Mouse (Mus musculus) kidney, adult 18-20 months (tissue): ENCODE measurements around the gene Fam199x.

Experiments used
- DNase-seq: peaks from one replicate; pipeline ENCODE4 v3.0.0; 2021

The Fam199x gene

GRCm38 (mm10) chrX:137049425-137050225 lies at the start of gene Fam199x:
TSS of gene Fam199x (plus strand) at chrX:137049594.
- DNase-seq = peak; percentile 76

- peak; percentile 36 for DNase-seq
Observed at GRCm38 (mm10) chrX:137015099-137015709, 34.2 kb upstream of the Fam199x start.

GRCm38 (mm10) chrX:137017668-137018067 lies 31.7 kb upstream of the Fam199x start:
- no peak for DNase-seq

- peak; percentile 72 for DNase-seq
Observed at GRCm38 (mm10) chrX:137019310-137019709, 30.1 kb upstream of the Fam199x start.

- peak; percentile 15 for DNase-seq
Observed at GRCm38 (mm10) chrX:137030916-137031315, 18.5 kb upstream of the Fam199x start.

GRCm38 (mm10) chrX:137031726-137032125 lies 17.7 kb upstream of the Fam199x start:
- no peak for DNase-seq

GRCm38 (mm10) chrX:137034322-137034721 lies 15.1 kb upstream of the Fam199x start:
- peak; percentile 17 for DNase-seq

- DNase-seq = no peak
Observed at GRCm38 (mm10) chrX:137037470-137037999, 11.9 kb upstream of the Fam199x start.

GRCm38 (mm10) chrX:137038000-137038483 lies 11.4 kb upstream of the Fam199x start, which contains the start of gene Slc25a53:
TSS of gene Slc25a53 (minus strand) at chrX:137038302.
- peak; percentile 85 for DNase-seq

- DNase-seq = no peak
Observed at GRCm38 (mm10) chrX:137038502-137038901, 10.9 kb upstream of the Fam199x start.

GRCm38 (mm10) chrX:137049060-137049424 lies 352 bp upstream of the Fam199x start:
- no peak for DNase-seq

GRCm38 (mm10) chrX:137063202-137063601 lies 13.8 kb downstream of the Fam199x start:
- DNase-seq = no peak

- DNase-seq = no peak
Observed at GRCm38 (mm10) chrX:137104531-137104930, 55.1 kb downstream of the Fam199x start.

GRCm38 (mm10) chrX:137106498-137106897 lies 57.1 kb downstream of the Fam199x start:
- DNase-seq = no peak

GRCm38 (mm10) chrX:137118097-137118746 lies 68.8 kb downstream of the Fam199x start:
- DNase-seq = peak; percentile 38

GRCm38 (mm10) chrX:137119675-137120423 lies 70.5 kb downstream of the Fam199x start:
- DNase-seq = no peak

GRCm38 (mm10) chrX:137121718-137122117 lies 72.3 kb downstream of the Fam199x start, which contains the start of gene Esx1:
TSS of gene Esx1 (minus strand) at chrX:137122083.
- no peak for DNase-seq

- no peak for DNase-seq
Observed at GRCm38 (mm10) chrX:137127542-137127941, 78.1 kb downstream of the Fam199x start.
